Mouse (Mus musculus): ENCODE data around the gene Gm6904. TPM values are rescaled to one million over a fixed set of nuclear protein-coding genes. Genes with fewer than 3 reads are reported as not detected.
A peak's percentile ranks its signal among the peaks of the same experiment; 100 is the strongest.

Gm6904 gene
- polyA plus RNA-seq, 1 experiment from 2014 or later, result not detected

DNA sequence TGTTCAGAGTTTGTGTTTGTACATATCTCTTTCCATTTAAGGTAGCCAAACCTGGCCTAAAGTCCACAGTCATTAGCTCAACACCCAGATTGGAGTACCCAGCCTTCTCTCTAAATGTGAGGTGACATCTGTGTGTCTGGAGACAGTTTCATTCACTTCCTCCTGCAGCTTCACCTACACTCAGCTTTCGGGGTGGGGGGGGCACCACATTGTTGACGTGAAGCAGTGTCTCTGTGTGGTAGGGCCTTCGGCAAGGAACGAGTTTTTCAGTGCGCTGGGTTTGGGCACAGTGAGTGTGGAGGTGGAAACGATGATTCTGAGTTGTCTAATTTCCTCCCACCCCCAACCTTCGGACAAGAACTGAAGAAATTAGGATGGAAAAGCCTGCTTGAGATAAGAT lies 51.0 kb downstream of the Gm6904 start:
- no peaks in the 10 kb centered on the region for H3K9me3 ChIP-seq
- DNase-seq (ENCODE audit: low spot score), result no peak
- no peak overlapping the region for H3K4me3 ChIP-seq
- H3K4me1 ChIP-seq, result peaks cover 38% of the 10 kb centered on the region
- no peak overlapping the region for H3K27ac ChIP-seq (replicated peaks)
- no peaks in the 10 kb centered on the region for H3K27me3 ChIP-seq (replicated peaks; ENCODE audit: low read depth, poor library complexity, severe bottlenecking)
- WGBS, result 93% methylated on average over 7 of the region's 7 CpGs
- H3K36me3 ChIP-seq (replicated peaks), result peaks cover 42% of the 10 kb centered on the region

DNA sequence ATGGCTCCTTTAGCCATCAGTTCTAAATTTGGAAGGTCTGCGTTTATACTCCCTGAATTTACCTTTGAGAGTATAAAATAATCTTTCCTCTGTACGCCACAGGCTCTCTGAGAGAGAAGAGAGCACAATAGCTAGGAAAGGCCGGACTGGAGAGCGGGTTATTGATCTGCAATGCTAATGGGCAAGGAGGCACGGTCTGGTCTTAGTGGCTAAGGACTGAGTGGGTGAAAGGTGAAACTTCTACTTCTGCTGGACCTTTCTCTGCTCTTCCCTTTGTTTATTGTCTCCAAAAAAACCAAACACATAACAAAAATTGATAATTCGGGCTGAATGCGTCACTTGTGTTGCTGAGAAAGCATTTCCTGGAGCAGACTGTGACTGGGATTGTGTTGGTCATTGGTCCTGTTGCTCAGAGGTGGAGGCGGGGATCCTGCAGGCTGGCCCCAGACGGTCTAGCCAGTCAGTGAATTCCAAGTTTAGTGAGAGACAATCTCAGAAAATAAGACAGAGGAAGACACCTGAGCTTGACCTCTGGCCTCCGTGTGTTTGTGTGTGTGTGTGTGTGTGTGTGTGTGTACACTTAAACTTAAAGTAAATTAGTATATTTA lies 53.9 kb downstream of the Gm6904 start:
- 0 out of 2 replicates have a peak overlapping the region, but pooled peaks have one; percentile 37 for H3K4me3 ChIP-seq
- 51% methylated on average over 10 of the region's 10 CpGs for WGBS
- no peak for DNase-seq (ENCODE audit: low spot score)
- H3K9me3 ChIP-seq, result no peaks in the 10 kb centered on the region
- no peaks in the 10 kb centered on the region for H3K27me3 ChIP-seq (replicated peaks; ENCODE audit: low read depth, poor library complexity, severe bottlenecking)
- H3K4me1 ChIP-seq, result peaks cover 53% of the 10 kb centered on the region
- H3K36me3 ChIP-seq (replicated peaks), result peaks cover 16% of the 10 kb centered on the region
- H3K27ac ChIP-seq (replicated peaks), result peak overlapping the region; percentile 75; the same call in 1 of the 2 replicates

GRCm38 (mm10) chr14:59205461-59205860 lies 54.6 kb downstream of the Gm6904 start:
- Histone ChIP-seq H3K27ac (replicated peaks) (peak overlapping the region; percentile 75), H3K4me3 (peak overlapping the region; percentile 37; the same call in 1 of the 2 replicates), H3K36me3 (replicated peaks) (peaks cover 10% of the 10 kb centered on the region), H3K9me3 (no peaks in the 10 kb centered on the region), H3K4me1 (peaks cover 59% of the 10 kb centered on the region), H3K27me3 (replicated peaks; ENCODE audit: low read depth, poor library complexity, severe bottlenecking) (no peaks in the 10 kb centered on the region)
- DNase-seq (ENCODE audit: low spot score), result no peak
- 26% methylated on average over 7 of the region's 7 CpGs for WGBS

GRCm38 (mm10) chr14:59201604-59202215 lies 58.3 kb downstream of the Gm6904 start:
- WGBS, result 1% methylated on average over 21 of the region's 21 CpGs
- Histone ChIP-seq H3K27me3 (replicated peaks; ENCODE audit: low read depth, poor library complexity, severe bottlenecking) (no peaks in the 10 kb centered on the region), H3K4me3 (peak overlapping the region; percentile 92), H3K36me3 (replicated peaks) (no peaks in the 10 kb centered on the region), H3K4me1 (peaks cover 49% of the 10 kb centered on the region), H3K27ac (replicated peaks) (peak overlapping the region; percentile 98), H3K9me3 (no peaks in the 10 kb centered on the region)
- DNase-seq (ENCODE audit: low spot score), result no peak

- Histone ChIP-seq H3K4me1 (peaks cover 42% of the 10 kb centered on the region), H3K4me3 (peak within 1 kb of the TSS; percentile 92), H3K27ac (replicated peaks) (peak within 1 kb of the TSS; percentile 98), H3K9me3 (no peaks in the 10 kb centered on the region), H3K36me3 (replicated peaks) (no peaks in the 10 kb centered on the region), H3K27me3 (replicated peaks; ENCODE audit: low read depth, poor library complexity, severe bottlenecking) (no peaks in the 10 kb centered on the region)
- peak; percentile 97 for DNase-seq (ENCODE audit: low spot score)
- under 1% methylated on average over 96 of the region's 96 CpGs for WGBS
Measured at GRCm38 (mm10) chr14:59200711-59201603, 59.1 kb downstream of the Gm6904 start, which contains the start of gene Rcbtb1. TSS of gene Rcbtb1 (plus strand) at chr14:59201209.

Other genes starting within 250 kb of the Gm6904 start
- gene 1700129C05Rik, start 117.3 kb downstream of the Gm6904 start, polyA plus RNA-seq (2016; fragmentation: Nextera tagmentation; extraction: Ambion mirVana), result not detected in 2 replicates
- not detected in 2 replicates for gene Gm5142, start 81.5 kb downstream of the Gm6904 start, polyA plus RNA-seq (2016; fragmentation: Nextera tagmentation; extraction: Ambion mirVana)
- gene Rcbtb1, start 59.0 kb downstream of the Gm6904 start, polyA plus RNA-seq (2016; fragmentation: Nextera tagmentation; extraction: Ambion mirVana), result 121 and 123 TPM in 2 replicates
- gene Phf11a, start 37.3 kb upstream of the Gm6904 start, polyA plus RNA-seq (2016; fragmentation: Nextera tagmentation; extraction: Ambion mirVana), result not detected in 2 replicates
- gene Phf11b, start 81.1 kb upstream of the Gm6904 start, polyA plus RNA-seq (2016; fragmentation: Nextera tagmentation; extraction: Ambion mirVana), result 0.21 TPM in 1 of 2 replicates, not detected in the other
- 0.16 and 0.23 TPM in 2 replicates for gene Phf11d, start 105.3 kb upstream of the Gm6904 start, polyA plus RNA-seq (2016; fragmentation: Nextera tagmentation; extraction: Ambion mirVana)
- 0.78 and 1.0 TPM in 2 replicates for gene Phf11c, start 135.2 kb upstream of the Gm6904 start, polyA plus RNA-seq (2016; fragmentation: Nextera tagmentation; extraction: Ambion mirVana)
- gene Setdb2, start 180.7 kb upstream of the Gm6904 start, polyA plus RNA-seq (2016; fragmentation: Nextera tagmentation; extraction: Ambion mirVana), result 11.1 and 13.5 TPM in 2 replicates
- 44.9 and 45.7 TPM in 2 replicates for gene Cab39l, start 180.8 kb upstream of the Gm6904 start, polyA plus RNA-seq (2016; fragmentation: Nextera tagmentation; extraction: Ambion mirVana)

Data from embryonic facial prominence, embryonic 10.5 days (tissue).